Mouse (Mus musculus) mouse embryonic stem cell (cell line): ENCODE results near the gene Chid1.

Experiments used
- in situ Hi-C, 2 experiments: fragments of 300-500 bp; cut with MboI; formaldehyde crosslinking; loops; 1 replicate in 1 of 2; 3 replicates in 1 of 2; pipeline ENCODE4 v1.14.3; 2019 to 2020; ENCODE audit warnings: low sequenced_read_pairs in 2 of 2, low pct_unique_long_range_greater_than_20kb in 1 of 2, mixed read lengths in 1 of 2; ENCODE audit not compliant: unreplicated experiment in 1 of 2

Gene Chid1

GRCm38 (mm10) chr7:141469352-141469751, 70.3 kb downstream of the Chid1 start:
- in situ Hi-C loops = loop anchor here in 1 of 2 experiments (25.0 kb wide), 1 partner anchor 1532 kb away; the partner anchor contains the start of gene Utf1

DNA sequence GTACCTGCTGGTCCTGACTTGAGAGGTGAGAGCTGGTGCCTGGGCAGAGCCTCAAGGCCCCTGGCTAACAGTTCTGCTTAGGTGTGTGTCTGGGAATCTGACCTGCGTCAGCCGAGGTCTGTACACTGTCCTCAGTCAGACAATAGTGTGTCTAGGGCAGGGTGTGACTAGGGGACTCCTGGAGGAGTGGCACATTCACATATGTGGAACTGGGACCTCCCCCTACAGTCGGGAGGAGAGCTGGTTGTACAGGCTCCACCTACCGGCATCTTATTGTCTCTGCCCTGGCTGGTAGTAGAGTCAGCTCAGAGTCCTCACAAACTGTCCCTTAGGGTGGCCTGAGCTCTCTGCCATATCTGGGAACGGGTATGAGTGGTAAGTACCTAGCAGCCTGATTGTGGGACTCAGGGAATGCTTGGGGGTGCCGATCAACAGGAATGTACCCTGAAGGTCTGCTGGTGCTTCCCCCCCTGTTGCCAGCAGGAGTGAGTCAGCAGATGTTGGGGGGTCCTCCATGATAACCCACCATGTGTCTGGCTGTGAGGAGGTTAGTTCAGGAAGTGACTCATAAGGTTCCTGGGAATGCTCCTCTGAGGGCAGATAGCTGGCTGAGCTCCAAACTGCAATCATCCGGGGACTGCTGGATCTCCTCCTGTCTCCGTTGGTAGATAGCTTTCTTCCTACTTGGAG, 71.0 kb downstream of the Chid1 start:
- in situ Hi-C loops = loop anchor here in 1 of 2 experiments (25.0 kb wide), 1 partner anchor 1531 kb away; the partner anchor contains the start of gene Utf1

DNA sequence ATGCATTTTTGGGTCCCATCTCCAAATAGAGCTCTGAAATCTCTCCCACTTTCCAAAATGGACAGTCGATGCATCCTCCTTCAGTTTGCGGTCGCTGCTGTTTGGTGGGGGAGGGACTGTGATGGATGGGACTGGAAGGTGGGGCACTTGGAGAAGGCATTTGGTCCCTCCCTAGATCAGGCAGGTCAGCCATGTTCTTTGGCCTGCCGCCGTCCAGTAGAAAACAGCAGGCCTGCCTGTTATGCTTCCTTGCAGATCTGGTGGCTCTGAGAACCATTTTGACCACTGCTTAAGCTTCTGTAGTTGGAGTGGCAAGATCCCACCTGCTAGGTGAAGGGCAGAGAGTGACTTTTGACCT, 71.5 kb downstream of the Chid1 start:
- in situ Hi-C loops = loop anchor here in 1 of 2 experiments (25.0 kb wide), 1 partner anchor 1531 kb away; the partner anchor contains the start of gene Utf1

- in situ Hi-C loops = loop anchor here in 1 of 2 experiments (25.0 kb wide), 1 partner anchor 1530 kb away; the partner anchor contains the start of gene Utf1
Measured at GRCm38 (mm10) chr7:141467230-141468030, 72.2 kb downstream of the Chid1 start, which contains the start of gene Cd151. Gene Cd151, plus strand, starts transcription at chr7:141467392.

DNA sequence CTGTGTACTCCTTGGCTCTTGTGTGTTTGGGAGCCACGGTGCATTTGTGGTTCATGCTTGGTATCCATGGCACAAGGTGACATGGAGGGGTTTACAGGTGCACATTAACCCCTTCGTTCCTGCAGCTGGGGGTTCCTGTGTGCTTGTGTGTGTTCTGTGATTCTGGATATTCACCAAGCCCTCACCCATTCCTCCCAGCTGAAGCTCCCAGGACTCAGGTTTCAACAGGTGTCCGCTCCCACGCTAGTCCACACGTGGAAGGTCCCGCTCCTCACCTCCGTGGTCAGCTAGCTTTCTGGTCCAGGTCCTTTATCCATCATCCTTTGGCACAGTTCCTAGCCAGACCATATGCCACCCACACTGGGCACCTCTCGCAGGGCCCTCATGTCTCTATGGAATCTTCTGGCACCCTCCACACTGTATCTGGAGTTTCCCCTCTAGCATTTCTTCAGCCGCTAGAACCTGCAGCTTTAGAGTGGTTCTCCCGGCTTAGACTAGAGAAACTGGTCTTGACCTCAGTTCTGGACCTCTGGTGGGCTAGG, 73.0 kb downstream of the Chid1 start:
- in situ Hi-C loops = loop anchor here in 1 of 2 experiments (25.0 kb wide), 1 partner anchor 1529 kb away; the partner anchor contains the start of gene Utf1

DNA sequence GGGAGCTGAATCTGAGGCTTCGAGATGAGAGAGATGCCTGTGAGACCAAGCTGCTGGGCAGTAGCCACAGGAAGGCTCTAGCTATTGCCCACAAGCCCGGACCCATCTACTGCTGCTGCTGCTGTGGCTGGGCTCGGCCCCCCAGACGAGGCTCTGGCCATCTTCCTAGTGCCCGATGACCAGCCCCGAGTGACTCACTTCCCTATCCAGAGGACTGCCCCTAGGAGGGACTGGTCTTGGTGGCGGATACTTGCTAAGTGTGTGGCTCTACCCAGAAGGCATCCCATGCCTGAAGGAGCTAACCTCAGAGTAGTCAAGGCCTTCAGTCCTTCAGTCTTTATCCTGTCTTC, 73.6 kb downstream of the Chid1 start:
- in situ Hi-C loops = loop anchor here in 1 of 2 experiments (25.0 kb wide), 1 partner anchor 1529 kb away; the partner anchor contains the start of gene Utf1

DNA sequence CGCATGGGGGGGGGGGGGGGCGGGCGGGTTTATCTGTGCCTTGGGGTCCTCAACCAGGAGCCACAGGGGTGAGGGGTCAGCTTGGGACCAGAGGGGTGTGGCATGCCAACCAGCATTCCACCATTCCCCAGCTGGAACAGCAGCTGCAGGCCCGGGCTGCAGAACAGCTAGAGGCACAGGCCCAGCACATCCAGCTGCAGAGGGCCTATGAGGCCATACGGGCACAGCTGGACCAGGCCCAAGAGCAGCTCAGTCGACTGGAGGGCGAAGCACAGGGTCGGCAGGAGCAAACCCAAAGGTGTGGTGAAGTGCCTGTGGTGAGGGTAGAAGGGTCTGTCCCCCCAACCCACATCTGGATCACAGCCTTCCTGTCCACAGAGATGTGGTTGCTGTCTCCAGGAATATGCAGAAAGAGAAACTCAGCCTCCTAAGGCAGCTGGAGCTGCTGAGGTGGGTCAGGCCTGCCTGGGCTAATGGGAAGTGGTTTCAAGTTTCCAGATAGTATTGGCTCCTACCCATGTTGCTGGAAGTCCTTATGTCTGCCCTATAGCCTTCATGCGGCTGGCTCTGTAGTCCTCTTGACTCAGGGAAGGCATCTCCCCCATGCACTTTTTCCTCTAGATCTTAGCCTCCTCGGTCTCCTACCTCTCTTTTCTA, 74.1 kb downstream of the Chid1 start:
- in situ Hi-C loops = loop anchor here in 1 of 2 experiments (25.0 kb wide), 1 partner anchor 1528 kb away; the partner anchor contains the start of gene Utf1

DNA sequence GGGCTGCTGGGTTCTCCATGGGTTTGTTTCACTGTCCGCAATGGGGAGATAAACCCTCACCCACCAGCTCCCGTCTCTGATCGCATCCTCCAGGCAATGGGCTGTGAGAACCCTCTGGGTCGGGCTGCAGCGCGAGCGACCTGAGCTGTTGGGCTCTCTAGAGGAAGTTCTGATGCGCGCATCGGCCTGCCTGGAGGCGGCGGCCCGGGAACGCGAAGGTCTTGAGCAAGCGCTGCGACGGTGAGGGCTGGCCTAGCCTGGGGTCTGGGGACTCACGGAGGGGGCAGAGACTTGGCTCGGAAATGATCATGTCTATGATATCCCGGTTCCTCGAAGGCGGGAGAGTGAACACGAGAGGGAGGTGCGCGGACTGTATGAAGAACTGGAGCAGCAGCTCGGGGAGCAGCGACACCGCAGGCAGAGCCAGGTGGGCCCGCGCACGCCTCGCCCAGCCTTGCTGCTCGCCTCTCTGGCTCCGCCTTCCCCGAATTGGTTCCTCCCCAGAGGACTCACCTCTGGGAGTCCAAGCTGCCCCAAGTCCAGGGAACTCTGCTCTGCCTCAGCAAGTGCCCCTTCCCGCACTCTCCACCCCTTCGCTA, 75.0 kb downstream of the Chid1 start:
- in situ Hi-C loops = loop anchor here in 1 of 2 experiments (25.0 kb wide), 1 partner anchor 1527 kb away; the partner anchor contains the start of gene Utf1

DNA sequence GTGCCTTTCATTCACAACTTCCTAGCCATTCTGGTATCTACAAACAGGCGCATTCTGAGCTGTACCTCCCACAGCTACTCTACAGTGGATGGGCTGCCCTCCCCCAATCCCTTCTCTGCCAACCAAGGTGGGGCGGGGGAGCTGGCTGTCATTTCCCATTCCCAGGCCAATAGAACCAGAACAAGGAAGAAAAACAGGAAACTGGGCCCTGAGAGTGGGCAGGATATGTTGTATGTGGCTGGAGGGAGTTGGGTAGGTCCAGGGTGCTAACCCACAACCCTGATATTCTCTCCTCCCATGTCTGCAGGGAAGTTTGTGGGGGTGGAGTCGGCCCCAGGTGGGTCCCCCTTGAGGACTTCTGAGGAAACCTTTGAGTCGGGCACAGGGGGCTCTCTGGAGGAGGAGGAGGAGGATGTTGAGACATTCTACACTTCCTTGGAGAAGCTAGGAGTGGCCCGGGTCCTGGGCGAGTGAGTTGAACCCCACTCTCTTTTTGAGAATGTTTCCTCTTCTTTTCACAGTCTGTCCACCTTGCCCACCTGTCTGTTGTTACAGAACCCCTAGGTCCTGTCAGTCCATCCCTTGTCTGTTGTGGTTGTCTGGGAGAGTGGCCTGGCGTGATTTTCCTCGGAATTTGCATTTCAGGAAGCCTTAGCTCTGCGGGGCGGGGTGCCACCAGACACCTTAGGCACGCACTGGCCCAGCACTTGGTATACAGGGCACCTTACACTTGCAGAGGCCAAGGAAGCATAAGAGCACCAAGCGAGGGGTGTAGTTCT, 75.6 kb downstream of the Chid1 start:
- in situ Hi-C loops = loop anchor here in 1 of 2 experiments (25.0 kb wide), 1 partner anchor 1527 kb away; the partner anchor contains the start of gene Utf1

DNA sequence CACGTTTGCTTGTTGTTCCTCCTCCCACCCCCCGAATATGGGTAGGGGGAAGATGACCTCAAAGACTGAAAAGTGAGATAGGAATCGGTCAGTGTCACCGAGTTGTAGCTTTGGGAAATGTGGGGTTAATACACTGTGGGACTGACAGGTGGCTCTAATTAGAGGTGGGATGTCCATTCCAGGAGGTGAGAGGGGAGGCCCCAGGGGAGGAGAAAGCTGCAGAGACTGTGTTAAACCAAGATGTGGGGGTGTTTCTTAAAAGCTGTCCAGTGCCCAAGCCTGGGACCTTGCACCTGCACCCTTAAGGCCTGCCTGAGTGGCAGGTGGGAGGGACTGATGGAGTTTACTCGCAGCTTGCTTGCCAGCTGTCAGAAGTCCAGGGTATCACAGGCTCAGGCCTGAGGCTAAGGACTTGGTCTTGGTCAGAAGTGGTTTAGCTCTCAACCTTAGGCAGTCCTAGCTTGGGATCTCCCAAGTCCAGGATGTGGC, 77.3 kb downstream of the Chid1 start:
- in situ Hi-C loops = loop anchor here in 1 of 2 experiments (25.0 kb wide), 1 partner anchor 1525 kb away; the partner anchor contains the start of gene Utf1

- in situ Hi-C loops = loop anchor here in 1 of 2 experiments (25.0 kb wide), 1 partner anchor 1524 kb away; the partner anchor contains the start of gene Utf1
Measured at GRCm38 (mm10) chr7:141461521-141462332, 77.9 kb downstream of the Chid1 start.

GRCm38 (mm10) chr7:141460391-141461113, 79.1 kb downstream of the Chid1 start, which contains the start of gene Cracr2b:
Gene Cracr2b, plus strand, starts transcription at chr7:141461094.
- in situ Hi-C loops = loop anchor here in 1 of 2 experiments (25.0 kb wide), 1 partner anchor 1523 kb away; the partner anchor contains the start of gene Utf1

- in situ Hi-C loops = loop anchor here in 1 of 2 experiments (25.0 kb wide), 1 partner anchor 1523 kb away; the partner anchor contains the start of gene Utf1
Measured at GRCm38 (mm10) chr7:141460001-141460390, 79.7 kb downstream of the Chid1 start.

- in situ Hi-C loops = loop anchor here in 1 of 2 experiments (25.0 kb wide), 1 partner anchor 1522 kb away; the partner anchor contains the start of gene Utf1
Measured at GRCm38 (mm10) chr7:141459301-141459711, 80.4 kb downstream of the Chid1 start.

DNA sequence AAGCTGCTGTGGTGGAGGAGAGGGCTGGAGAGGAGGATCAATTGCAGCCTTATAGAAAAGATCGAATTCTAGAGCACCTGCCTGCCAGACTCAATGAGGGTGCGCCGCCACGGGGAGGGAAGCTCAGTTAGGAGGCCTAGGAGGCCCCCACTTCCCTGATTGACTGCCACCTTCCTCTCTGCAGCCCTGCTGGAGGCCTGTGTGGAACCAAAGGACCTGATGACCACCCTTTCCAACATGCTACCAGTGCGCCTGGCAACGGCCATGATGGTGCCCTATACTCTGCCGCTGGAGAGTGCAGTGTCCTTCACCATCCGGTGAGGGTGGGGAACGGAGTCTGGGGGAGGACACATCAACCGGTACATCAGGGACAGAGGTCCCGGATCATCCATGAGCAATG, 81.0 kb downstream of the Chid1 start:
- in situ Hi-C loops = loop anchor here in 1 of 2 experiments (25.0 kb wide), 1 partner anchor 1521 kb away; the partner anchor contains the start of gene Utf1
